Mouse (Mus musculus): ENCODE data around the gene Dio1.

The Dio1 gene

DNA sequence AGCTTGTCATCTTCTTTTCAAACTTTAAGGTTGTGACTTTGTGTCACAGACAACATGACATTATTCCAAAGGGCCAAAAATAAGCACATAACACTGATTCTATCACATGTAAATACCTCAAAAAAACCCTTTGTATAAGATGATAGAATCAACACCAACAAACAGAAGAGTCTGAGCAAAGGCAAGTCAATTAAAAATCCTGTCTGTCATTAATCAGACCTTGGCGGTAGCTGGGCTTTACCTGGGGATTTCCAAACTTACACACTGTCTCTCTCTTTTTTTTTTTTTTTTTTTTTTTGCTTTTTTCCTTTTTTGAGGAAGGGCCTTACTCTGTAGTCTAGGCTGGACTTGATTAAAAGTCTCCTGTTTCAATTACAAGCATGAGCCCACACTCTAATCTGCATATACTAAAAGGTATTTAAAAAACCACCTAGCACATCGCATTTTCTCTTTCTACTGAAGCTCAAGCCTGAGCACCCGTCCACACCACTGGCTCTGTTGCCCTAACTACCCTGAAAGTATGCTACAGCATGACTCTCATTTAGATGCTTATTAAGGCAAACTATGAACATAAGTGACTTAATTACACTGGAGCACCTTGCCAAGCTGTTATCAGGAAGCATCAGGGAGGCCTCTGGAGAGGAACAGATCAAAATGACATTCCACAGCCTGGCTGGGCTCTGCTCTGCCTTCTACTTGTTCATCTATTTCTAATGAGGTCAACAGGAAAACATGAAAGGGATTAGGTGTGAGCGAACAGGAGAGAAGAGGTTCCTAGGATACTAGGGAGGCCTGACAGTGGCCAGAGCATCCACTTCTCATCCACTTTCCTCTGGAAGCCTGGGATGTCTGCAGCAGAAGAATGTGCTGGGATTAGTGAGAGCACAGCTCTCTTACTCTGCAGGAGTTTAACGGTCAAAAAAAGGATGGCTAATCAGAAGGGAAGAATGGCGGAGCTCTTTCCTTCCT, 63.3 kb downstream of the Dio1 start:
- no peak for DNase-seq
